ENCODE assay signal across 15 mouse cellular contexts in the genomic region with DNA sequence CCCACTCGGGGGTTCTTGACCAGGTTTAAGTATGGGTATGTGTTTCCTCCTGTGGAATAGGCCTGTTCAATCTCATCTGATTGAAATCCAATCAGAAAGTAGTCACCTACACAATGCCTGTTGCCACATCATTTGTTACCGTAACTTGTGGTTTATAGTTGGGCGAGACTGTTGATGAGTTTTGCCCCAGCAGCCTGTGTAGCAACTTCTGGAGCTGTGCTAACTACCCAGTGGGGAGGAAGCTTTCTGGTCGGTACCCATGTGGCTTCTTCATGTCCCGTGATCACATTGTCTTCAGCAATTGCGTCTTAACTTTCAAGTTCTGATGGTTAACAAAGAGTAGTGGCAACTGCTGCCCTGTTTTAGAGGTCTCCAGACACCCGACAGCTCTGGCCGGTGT. TPM values are rescaled to one million over a fixed set of nuclear protein-coding genes. Genes with fewer than 3 reads are reported as not detected.
"Had no signal": no experiment of that assay in that cellular context is flagged by ENCODE, and none has a peak within 500 bp of the region (broad histone marks: within the 10 kb centered on the region; RNA-seq: fewer than 3 reads in every experiment).

No protein-coding gene starts in this region.

- DNase-seq: kidney, adult 2 months; kidney, postnatal 36 days; layer of hippocampus, adult 9-11 months; lung, embryonic 14.5 days; lung, postnatal 14 days; midbrain, embryonic 14.5 days; retina, postnatal 1 day; right cerebral cortex, postnatal 14 days; thymus, adult 18-20 months; thymus, postnatal 14 days had no signal

- H3K4me1 ChIP-seq: limb, embryonic 12.5 days; midbrain, embryonic 10.5 days; neural tube, embryonic 12.5 days had no signal

- H3K4me3 ChIP-seq: limb, embryonic 12.5 days; midbrain, embryonic 10.5 days; neural tube, embryonic 12.5 days had no signal

- H3K27me3 ChIP-seq: limb, embryonic 12.5 days; neural tube, embryonic 12.5 days had no signal

- H3K4me2 ChIP-seq: limb, embryonic 12.5 days; lung, embryonic 14.5 days; neural tube, embryonic 12.5 days had no signal

- H3K27ac ChIP-seq: limb, embryonic 12.5 days; midbrain, embryonic 10.5 days; neural tube, embryonic 12.5 days had no signal

- H3K9ac ChIP-seq: limb, embryonic 12.5 days; lung, embryonic 14.5 days; neural tube, embryonic 12.5 days had no signal

- ATAC-seq: intestine, embryonic 16.5 days had no signal

- H3K9me3 ChIP-seq: limb, embryonic 12.5 days; midbrain, embryonic 10.5 days; neural tube, embryonic 12.5 days had no signal

RNA-seq across cellular contexts. Expression of a gene that starts 35.2 kb away (rescaled TPM):
- total RNA-seq: monocyte, adult 5-6 weeks had no signal
